Mouse (Mus musculus): ENCODE data around the gene Plet1.

DNA sequence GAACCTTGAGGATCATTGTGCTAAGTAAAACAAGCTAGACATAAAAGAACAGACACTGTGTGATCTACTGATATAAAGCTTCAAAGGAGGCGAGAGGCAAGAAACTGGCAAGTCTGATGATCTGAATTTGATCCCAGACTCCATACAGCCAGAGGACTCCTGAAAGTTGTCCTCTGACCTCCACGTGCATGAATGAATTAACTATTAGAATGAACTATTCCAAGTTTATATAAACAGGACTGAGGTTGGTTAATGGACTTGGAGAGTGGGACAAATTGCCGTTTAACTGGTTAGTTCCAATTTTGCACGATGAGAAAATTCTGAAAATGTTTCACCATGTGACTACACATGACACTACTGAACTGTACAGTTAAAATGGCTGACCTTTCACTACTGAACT, 54.6 kb downstream of the Plet1 start:
- TF ChIP-seq POLR2A (IDR thresholded peaks at IDR 0.05; ENCODE audit: low read depth, low read length) (no peak), CTCF (IDR thresholded peaks at IDR 0.05; ENCODE audit: borderline replicate concordance, insufficient read depth, low read length) (no peak)

Data from embryonic fibroblast, embryonic 13.5 days (primary cell).